28 mouse cellular contexts compared by ENCODE assay signal in genomic region chr4:128405576-128405975, GRCm38 (mm10).
DNase-seq lines count a peak whose midpoint lies in the region; ATAC-seq and TF ChIP-seq lines count a peak whose summit lies in the region.
"Had no signal": no experiment of that assay in that cellular context is flagged by ENCODE, and none has a peak within 500 bp of the region (broad histone marks: within the 10 kb centered on the region; RNA-seq: fewer than 3 reads in every experiment).

No protein-coding gene starts in this region.

- H3K36me3 ChIP-seq in midbrain, postnatal 0 days (ENCODE audit: insufficient read depth, low read length): no peaks in the 10 kb centered on the region
- H3K36me3 ChIP-seq in midbrain, embryonic 14.5 days (ENCODE audit: control insufficient read depth, insufficient read depth, low read length): peaks cover 3% of the 10 kb centered on the region; the same call in 1 of the 2 replicates
- H3K36me3 ChIP-seq in midbrain, embryonic 10.5 days: no peaks in the 10 kb centered on the region
- H3K36me3 ChIP-seq: embryonic facial prominence, embryonic 12.5 days; embryonic facial prominence, embryonic 15.5 days; heart, embryonic 10.5 days; heart, embryonic 13.5 days had no signal

- intact Hi-C loops in left cerebral cortex, adult 2 months (cut with DNase I): no loop called here
- intact Hi-C loops in left cerebral cortex, postnatal 25 days (cut with DNase I): no loop called here

- no peak overlapping the region for H3K27ac ChIP-seq in left cerebral cortex, adult 2 months
- no peak overlapping the region for H3K27ac ChIP-seq in midbrain, postnatal 0 days (ENCODE audit: low read depth, low read length)
- no peak overlapping the region for H3K27ac ChIP-seq in midbrain, embryonic 14.5 days (replicated peaks; ENCODE audit: low read depth, low read length)
- H3K27ac ChIP-seq in midbrain, embryonic 10.5 days (replicated peaks): no peak overlapping the region
- H3K27ac ChIP-seq: embryonic facial prominence, embryonic 12.5 days; embryonic facial prominence, embryonic 15.5 days; forebrain, embryonic 15.5 days; heart, adult 2 months; heart, embryonic 10.5 days; heart, embryonic 13.5 days; hindbrain, embryonic 14.5 days; hindbrain, postnatal 0 days had no signal

- H3K4me1 ChIP-seq in midbrain, postnatal 0 days (ENCODE audit: insufficient read depth, low read length): no peaks in the 10 kb centered on the region; the same call in 1 of the 2 replicates
- no peaks in the 10 kb centered on the region for H3K4me1 ChIP-seq in midbrain, embryonic 14.5 days (ENCODE audit: control insufficient read depth, insufficient read depth, low read length)
- H3K4me1 ChIP-seq in midbrain, embryonic 10.5 days: no peaks in the 10 kb centered on the region
- H3K4me1 ChIP-seq: embryonic facial prominence, embryonic 12.5 days; embryonic facial prominence, embryonic 15.5 days; heart, embryonic 10.5 days; heart, embryonic 13.5 days had no signal

- WGBS in midbrain, postnatal 0 days: 83% methylated on average over 3 of the region's 3 CpGs
- 83% methylated on average over 3 of the region's 3 CpGs for WGBS in midbrain, embryonic 14.5 days
- WGBS in midbrain, embryonic 10.5 days: 90% methylated on average over 3 of the region's 3 CpGs

- no peak overlapping the region for H3K9ac ChIP-seq in midbrain, postnatal 0 days (replicated peaks; ENCODE audit: low read length, poor library complexity, severe bottlenecking)
- no peak overlapping the region for H3K9ac ChIP-seq in midbrain, embryonic 14.5 days (replicated peaks; ENCODE audit: low read length)
- H3K9ac ChIP-seq: embryonic facial prominence, embryonic 12.5 days; embryonic facial prominence, embryonic 15.5 days; forebrain, embryonic 15.5 days; heart, embryonic 13.5 days; hindbrain, embryonic 14.5 days had no signal

- ATAC-seq in midbrain, postnatal 0 days (ENCODE audit: low FRiP score): no peak
- ATAC-seq in midbrain, embryonic 14.5 days (ENCODE audit: low FRiP score, low TSS enrichment): no peak
- ATAC-seq: activated CD4-positive, CD25-positive, alpha-beta regulatory T cell, adult 4 months; CD4-positive, CD25-positive, alpha-beta regulatory T cell, adult 4 months; forebrain, embryonic 15.5 days; hindbrain, postnatal 0 days; Patski had no signal

- H3K4me2 ChIP-seq in midbrain, postnatal 0 days (ENCODE audit: low read depth, low read length, poor library complexity, severe bottlenecking): no peak overlapping the region
- H3K4me2 ChIP-seq in midbrain, embryonic 14.5 days (ENCODE audit: low read length): no peak overlapping the region
- H3K4me2 ChIP-seq: embryonic facial prominence, embryonic 12.5 days; embryonic facial prominence, embryonic 15.5 days; forebrain, embryonic 15.5 days; heart, embryonic 13.5 days; hindbrain, embryonic 14.5 days had no signal

- no peak for DNase-seq in left cerebral cortex, adult 2 months (ENCODE audit: extremely low spot score in 1 of 2, low spot score in 2 of 2)
- no peak for DNase-seq in left cerebral cortex, postnatal 25 days (ENCODE audit: low spot score in 2 of 2)
- no peak for DNase-seq in midbrain, postnatal 0 days (ENCODE audit: low spot score)
- no peak for DNase-seq in midbrain, embryonic 14.5 days
- DNase-seq in R1 (ENCODE audit: low read depth, low spot score): peak; percentile 10
- DNase-seq in brain, embryonic 14.5 days (ENCODE audit: low read depth): no peak
- DNase-seq in midbrain, embryonic 10.5 days (ENCODE audit: low spot score): no peak
- DNase-seq in yolk sac, embryonic 10.5 days (ENCODE audit: low spot score): no peak
- DNase-seq: adrenal gland, adult 8-10 months; adrenal gland, postnatal 25 days; cerebellum, adult 2 months; cerebellum, adult 9-11 months; cerebellum, postnatal 25 days; gastrocnemius, postnatal 10 days; gastrocnemius, postnatal 36 days; heart, adult 2 months; heart, postnatal 14 days; heart, postnatal 4 days had no signal

- peak; percentile 20 for TF ChIP-seq CTCF in left cerebral cortex, adult 2 months (IDR thresholded peaks at IDR 0.05)
- peak; percentile 36; the same call in 1 of the 2 replicates for TF ChIP-seq CTCF in midbrain, postnatal 0 days (IDR thresholded peaks at IDR 0.05)
- TF ChIP-seq CTCF in brain, embryonic 14.5 days (IDR thresholded peaks at IDR 0.05; ENCODE audit: borderline replicate concordance, extremely low read depth, insufficient read depth, insufficient read length): peak; percentile 12; the same call in 1 of the 2 replicates

- no peaks in the 10 kb centered on the region for H3K9me3 ChIP-seq in midbrain, postnatal 0 days (ENCODE audit: low read length)
- no peaks in the 10 kb centered on the region for H3K9me3 ChIP-seq in midbrain, embryonic 14.5 days (ENCODE audit: control insufficient read depth, low read length)
- H3K9me3 ChIP-seq in midbrain, embryonic 10.5 days (replicated peaks): no peaks in the 10 kb centered on the region; the same call in 1 of the 2 replicates
- H3K9me3 ChIP-seq: embryonic facial prominence, embryonic 12.5 days; embryonic facial prominence, embryonic 15.5 days; forebrain, embryonic 15.5 days; heart, embryonic 10.5 days; heart, embryonic 13.5 days had no signal

- no peak overlapping the region for H3K4me3 ChIP-seq in left cerebral cortex, adult 2 months
- no peak overlapping the region for H3K4me3 ChIP-seq in midbrain, postnatal 0 days (ENCODE audit: low read depth, low read length)
- H3K4me3 ChIP-seq in midbrain, embryonic 14.5 days (replicated peaks; ENCODE audit: low read depth, low read length): no peak overlapping the region
- no peak overlapping the region for H3K4me3 ChIP-seq in midbrain, embryonic 10.5 days
- H3K4me3 ChIP-seq: embryonic facial prominence, embryonic 12.5 days; embryonic facial prominence, embryonic 15.5 days; forebrain, embryonic 15.5 days; heart, adult 2 months; heart, embryonic 10.5 days; heart, embryonic 13.5 days had no signal

- no peak for TF ChIP-seq POLR2A in brain, embryonic 14.5 days (IDR thresholded peaks at IDR 0.05; ENCODE audit: borderline replicate concordance, extremely low read depth, insufficient read depth, insufficient read length, poor library complexity, severe bottlenecking)

- H3K27me3 ChIP-seq in midbrain, postnatal 0 days (ENCODE audit: insufficient read depth, low read length): no peaks in the 10 kb centered on the region
- H3K27me3 ChIP-seq in midbrain, embryonic 14.5 days (ENCODE audit: control insufficient read depth, insufficient read depth, low read length): no peaks in the 10 kb centered on the region
- no peaks in the 10 kb centered on the region for H3K27me3 ChIP-seq in midbrain, embryonic 10.5 days (ENCODE audit: low read depth, poor library complexity, severe bottlenecking)
- H3K27me3 ChIP-seq: embryonic facial prominence, embryonic 12.5 days; embryonic facial prominence, embryonic 15.5 days; forebrain, embryonic 15.5 days; heart, embryonic 13.5 days; Patski had no signal
